Mouse (Mus musculus): ENCODE measurements at regions not wholly inside any gene's neighbourhood (a gene's known extent, or its start where the extent isn't known, plus 50 kb on each side); places are given as distances from the start of the nearest gene placed in this dataset.
A peak's percentile ranks its signal among the peaks of the same experiment; 100 is the strongest.

DNA sequence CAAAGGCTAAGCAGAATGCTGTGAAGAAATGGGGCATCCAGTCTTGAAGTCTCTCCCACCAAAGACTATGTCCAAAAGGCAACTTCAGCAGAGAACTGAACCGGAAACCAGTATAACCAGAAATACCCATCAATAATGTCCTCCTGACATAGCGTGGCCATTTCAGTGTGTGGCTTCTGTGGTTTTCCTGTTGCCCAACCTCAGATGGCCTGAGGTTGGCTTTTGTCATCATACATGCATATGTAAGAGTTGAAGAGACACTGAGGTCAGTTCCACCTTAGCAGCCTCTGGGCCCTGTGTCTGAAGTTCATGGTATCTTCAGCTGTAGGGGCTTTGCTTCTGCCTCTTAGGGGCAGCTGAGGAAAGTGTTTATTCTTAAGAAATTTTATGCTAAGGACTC is 98.1 kb upstream of the Rbm19 start:
- Histone ChIP-seq H3K27me3 (ENCODE audit: insufficient read depth, low read length) (no peaks in the 10 kb centered on the region), H3K9ac (replicated peaks; ENCODE audit: low read length, poor library complexity, severe bottlenecking) (no peak overlapping the region), H3K9me3 (ENCODE audit: low read length) (no peaks in the 10 kb centered on the region), H3K4me2 (ENCODE audit: low read depth, low read length, poor library complexity, severe bottlenecking) (no peak overlapping the region), H3K36me3 (ENCODE audit: insufficient read depth, low read length) (no peaks in the 10 kb centered on the region), H3K27ac (ENCODE audit: low read depth, low read length) (no peak overlapping the region), H3K4me1 (ENCODE audit: insufficient read depth, low read length) (no peaks in the 10 kb centered on the region), H3K4me3 (ENCODE audit: low read depth, low read length) (no peak overlapping the region)
- TF ChIP-seq CTCF (IDR thresholded peaks at IDR 0.05) = no peak
- ATAC-seq (ENCODE audit: low FRiP score) = no peak
- WGBS = 88% methylated on average over 2 of the region's 2 CpGs
- no peak for DNase-seq (ENCODE audit: low spot score)

DNA sequence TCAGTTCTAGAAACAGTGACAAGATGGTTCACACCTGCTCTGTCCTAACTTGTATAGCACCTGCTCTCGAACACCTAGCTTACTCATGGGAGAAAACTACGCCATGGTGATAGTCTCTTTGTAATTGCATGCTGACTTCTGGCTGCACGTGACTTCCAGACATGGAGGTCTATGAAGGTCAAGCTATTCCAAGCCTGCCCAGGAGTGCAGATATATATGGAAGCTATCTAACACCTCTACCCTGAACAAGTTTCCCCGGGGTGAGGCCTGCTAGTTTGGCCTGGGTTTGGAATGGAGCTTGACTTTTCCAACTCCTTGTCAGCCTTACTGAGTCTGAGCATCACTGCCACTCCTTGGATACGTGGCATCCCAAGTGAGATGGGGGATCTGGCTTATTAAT is 95.5 kb upstream of the Rbm19 start:
- Histone ChIP-seq H3K36me3 (ENCODE audit: insufficient read depth, low read length) (no peaks in the 10 kb centered on the region), H3K4me2 (ENCODE audit: low read depth, low read length, poor library complexity, severe bottlenecking) (no peak overlapping the region)

DNA sequence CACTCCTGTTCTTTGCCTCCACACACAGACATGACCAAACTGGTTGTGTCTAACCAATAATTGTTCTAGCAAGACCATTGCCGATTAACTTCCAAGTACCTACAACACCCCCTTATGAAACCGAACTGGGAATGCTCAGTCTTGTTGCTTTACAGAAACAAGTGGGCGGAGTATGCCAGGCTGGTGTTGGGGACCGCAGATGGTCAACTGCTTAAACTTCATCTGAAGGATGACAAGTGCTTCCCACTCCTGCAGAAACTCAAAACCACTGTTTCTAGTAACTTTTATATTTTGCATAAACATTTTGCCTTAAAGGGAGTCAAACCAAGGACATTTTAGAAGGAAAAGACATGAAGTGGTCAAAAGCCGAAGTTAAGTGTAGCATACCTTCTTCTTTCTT is 94.0 kb upstream of the Rbm19 start:
- H3K4me3 ChIP-seq (ENCODE audit: low read depth, low read length) = no peak overlapping the region

More for the DNA sequence above, 95.5 kb upstream of the Rbm19 start:
- WGBS = 81% methylated on average over 5 of the region's 5 CpGs
- H3K4me3 ChIP-seq (ENCODE audit: low read depth, low read length) = no peak overlapping the region
- no peak overlapping the region for H3K27ac ChIP-seq (ENCODE audit: low read depth, low read length)
- H3K9me3 ChIP-seq (ENCODE audit: low read length) = no peaks in the 10 kb centered on the region
- 0 out of 2 replicates have a peak, but pooled peaks cover 5% of the 10 kb centered on the region for H3K4me1 ChIP-seq (ENCODE audit: insufficient read depth, low read length)
- H3K27me3 ChIP-seq (ENCODE audit: insufficient read depth, low read length) = no peaks in the 10 kb centered on the region
- TF ChIP-seq CTCF (IDR thresholded peaks at IDR 0.05) = no peak
- DNase-seq (ENCODE audit: low spot score) (no peak), ATAC-seq (ENCODE audit: low FRiP score) (no peak)
- no peak overlapping the region for H3K9ac ChIP-seq (replicated peaks; ENCODE audit: low read length, poor library complexity, severe bottlenecking)

DNA sequence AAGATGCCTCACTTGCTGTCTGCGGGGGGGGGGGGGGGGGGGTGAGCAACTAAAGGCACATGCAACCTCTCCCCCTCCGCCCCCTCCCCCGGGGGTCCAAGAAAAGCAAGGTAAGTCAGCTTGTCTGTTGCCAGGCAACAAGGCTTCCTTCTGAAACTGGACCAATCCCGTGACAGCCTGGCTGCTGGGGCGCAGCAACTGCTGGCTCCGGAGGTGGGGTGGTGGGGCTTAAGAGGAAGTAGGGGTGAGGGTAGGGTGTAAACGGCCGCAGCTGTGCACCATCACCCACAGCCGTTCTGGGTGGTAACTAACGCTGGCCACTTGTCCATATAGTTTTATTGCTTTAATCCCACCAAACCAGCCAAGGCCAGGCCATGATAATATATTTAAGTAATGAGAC is 92.2 kb upstream of the Rbm19 start:
- DNase-seq (ENCODE audit: low spot score) = peak; percentile 80
- 1% methylated on average over 8 of the region's 10 CpGs for WGBS

More for the DNA sequence above, 94.0 kb upstream of the Rbm19 start:
- no peak for DNase-seq (ENCODE audit: low spot score)
- H3K27me3 ChIP-seq (ENCODE audit: insufficient read depth, low read length) = no peaks in the 10 kb centered on the region
- 96% methylated on average over 5 of the region's 5 CpGs for WGBS
- H3K9me3 ChIP-seq (ENCODE audit: low read length) = no peaks in the 10 kb centered on the region
- H3K27ac ChIP-seq (ENCODE audit: low read depth, low read length) = no peak overlapping the region
- H3K4me2 ChIP-seq (ENCODE audit: low read depth, low read length, poor library complexity, severe bottlenecking) = no peak overlapping the region
- ATAC-seq (ENCODE audit: low FRiP score) = no peak
- H3K4me1 ChIP-seq (ENCODE audit: insufficient read depth, low read length) = 0 out of 2 replicates have a peak, but pooled peaks cover 5% of the 10 kb centered on the region
- TF ChIP-seq CTCF (IDR thresholded peaks at IDR 0.05) = no peak
- H3K9ac ChIP-seq (replicated peaks; ENCODE audit: low read length, poor library complexity, severe bottlenecking) = no peak overlapping the region
- no peaks in the 10 kb centered on the region for H3K36me3 ChIP-seq (ENCODE audit: insufficient read depth, low read length)

DNA sequence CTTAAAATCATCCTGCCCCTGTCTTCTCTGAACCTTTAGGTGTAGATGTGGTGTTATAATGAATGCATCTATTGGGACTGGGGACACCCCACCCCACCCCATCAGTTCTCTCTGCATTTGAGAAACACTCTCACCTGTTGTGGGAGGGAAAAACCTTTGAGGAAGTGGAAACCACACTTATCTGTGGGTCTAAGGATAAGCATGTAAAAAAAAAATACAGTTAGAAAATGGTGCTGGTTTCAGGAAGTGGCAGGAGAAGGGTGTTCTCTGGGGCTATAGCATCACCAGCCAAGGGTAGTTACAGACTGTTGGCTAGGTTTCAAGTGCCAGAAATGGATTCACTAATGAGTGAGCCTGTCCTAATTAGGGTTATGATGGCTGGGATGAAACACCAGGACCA is 91.1 kb upstream of the Rbm19 start:
- Histone ChIP-seq H3K4me1 (ENCODE audit: insufficient read depth, low read length) (0 out of 2 replicates have a peak, but pooled peaks cover 5% of the 10 kb centered on the region), H3K4me2 (ENCODE audit: low read depth, low read length, poor library complexity, severe bottlenecking) (no peak overlapping the region), H3K9me3 (ENCODE audit: low read length) (no peaks in the 10 kb centered on the region), H3K27me3 (ENCODE audit: insufficient read depth, low read length) (no peaks in the 10 kb centered on the region), H3K36me3 (ENCODE audit: insufficient read depth, low read length) (no peaks in the 10 kb centered on the region), H3K27ac (ENCODE audit: low read depth, low read length) (no peak overlapping the region), H3K9ac (replicated peaks; ENCODE audit: low read length, poor library complexity, severe bottlenecking) (no peak overlapping the region), H3K4me3 (ENCODE audit: low read depth, low read length) (no peak overlapping the region)
- ATAC-seq (ENCODE audit: low FRiP score) (no peak), DNase-seq (ENCODE audit: low spot score) (no peak)
- TF ChIP-seq CTCF (IDR thresholded peaks at IDR 0.05) = no peak

More for the DNA sequence above, 92.2 kb upstream of the Rbm19 start:
- H3K27ac ChIP-seq (ENCODE audit: low read depth, low read length) = peak overlapping the region; percentile 67; the same call in 1 of the 2 replicates
- no peak overlapping the region for H3K9ac ChIP-seq (replicated peaks; ENCODE audit: low read length, poor library complexity, severe bottlenecking)
- H3K4me3 ChIP-seq (ENCODE audit: low read depth, low read length) = no peak overlapping the region
- 0 out of 2 replicates have a peak, but pooled peaks cover 5% of the 10 kb centered on the region for H3K4me1 ChIP-seq (ENCODE audit: insufficient read depth, low read length)
- no peaks in the 10 kb centered on the region for H3K36me3 ChIP-seq (ENCODE audit: insufficient read depth, low read length)
- H3K9me3 ChIP-seq (ENCODE audit: low read length) = no peaks in the 10 kb centered on the region
- no peak; the same call in 1 of the 2 replicates for ATAC-seq (ENCODE audit: low FRiP score)
- peak overlapping the region; percentile 32 for H3K4me2 ChIP-seq (ENCODE audit: low read depth, low read length, poor library complexity, severe bottlenecking)
- H3K27me3 ChIP-seq (ENCODE audit: insufficient read depth, low read length) = no peaks in the 10 kb centered on the region
- TF ChIP-seq CTCF (IDR thresholded peaks at IDR 0.05) = no peak

DNA sequence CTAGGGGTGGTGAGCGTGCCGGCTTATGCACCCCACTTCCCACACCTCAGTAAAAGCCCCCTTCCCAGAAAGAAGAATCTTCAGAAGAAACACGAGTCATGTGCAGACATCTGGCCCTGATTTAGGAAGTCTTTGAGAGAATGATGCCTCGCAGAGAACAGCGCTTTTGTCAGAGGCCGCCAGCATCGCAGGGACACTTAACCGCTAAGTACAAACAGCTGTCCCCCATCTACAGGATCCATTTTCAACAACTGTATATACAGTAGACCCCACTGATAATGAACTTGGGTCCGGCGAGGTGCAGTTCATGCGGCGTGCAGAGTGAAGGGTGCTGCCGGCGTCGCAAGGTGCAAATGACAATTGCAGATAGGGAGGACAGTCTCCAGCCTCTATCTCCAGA is 85.4 kb upstream of the Rbm19 start:
- H3K36me3 ChIP-seq (ENCODE audit: insufficient read depth, low read length) = no peaks in the 10 kb centered on the region
- TF ChIP-seq CTCF (IDR thresholded peaks at IDR 0.05) = no peak
- H3K4me3 ChIP-seq (ENCODE audit: low read depth, low read length) = no peak overlapping the region
- H3K9ac ChIP-seq (replicated peaks; ENCODE audit: low read length, poor library complexity, severe bottlenecking) = no peak overlapping the region
- WGBS = 91% methylated on average over 15 of the region's 15 CpGs
- H3K4me1 ChIP-seq (ENCODE audit: insufficient read depth, low read length) = no peaks in the 10 kb centered on the region
- H3K27ac ChIP-seq (ENCODE audit: low read depth, low read length) = no peak overlapping the region
- no peaks in the 10 kb centered on the region for H3K9me3 ChIP-seq (ENCODE audit: low read length)
- ATAC-seq (ENCODE audit: low FRiP score) = no peak
- no peak overlapping the region for H3K4me2 ChIP-seq (ENCODE audit: low read depth, low read length, poor library complexity, severe bottlenecking)
- DNase-seq (ENCODE audit: low spot score) = no peak
- H3K27me3 ChIP-seq (ENCODE audit: insufficient read depth, low read length) = no peaks in the 10 kb centered on the region

Data from midbrain, postnatal 0 days (tissue).